Mouse (Mus musculus): Measurements from ENCODE around the gene Wipi1. TPM values are rescaled to one million over a fixed set of nuclear protein-coding genes. Genes with fewer than 3 reads are reported as not detected.

Wipi1 gene
- polyA plus RNA-seq, 1 experiment: 7.0 TPM

DNA sequence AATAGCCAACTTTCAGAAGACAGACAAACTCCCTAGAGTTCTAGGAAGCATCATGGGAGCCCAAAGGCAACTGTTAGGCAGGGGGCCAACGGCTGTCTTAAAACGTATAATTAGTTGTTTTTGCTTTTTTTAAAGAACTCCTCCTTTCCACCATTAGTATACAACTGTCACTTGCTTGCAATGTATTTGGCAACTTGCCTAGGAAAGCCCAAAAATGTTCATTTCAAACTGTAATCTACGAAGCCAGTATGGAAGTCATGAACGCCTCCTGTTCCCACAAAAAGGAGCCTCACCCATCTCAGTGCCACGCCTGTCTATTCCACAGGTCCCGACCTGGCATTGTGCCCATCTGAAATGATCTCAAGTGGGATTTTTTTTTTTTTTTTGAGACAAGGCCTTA, 35.9 kb downstream of the Wipi1 start:
- WGBS: 94% methylated on average over 6 of the region's 6 CpGs
- no peak for DNase-seq
- Histone ChIP-seq H3K27me3 (ENCODE audit: control insufficient read depth, insufficient read depth, low read length) (no peaks in the 10 kb centered on the region), H3K27ac (ENCODE audit: control insufficient read depth, insufficient read depth, low read length) (no peak overlapping the region), H3K4me3 (ENCODE audit: control insufficient read depth, insufficient read depth, low read length) (no peak overlapping the region), H3K4me1 (replicated peaks; ENCODE audit: control insufficient read depth, insufficient read depth, low read length) (no peaks in the 10 kb centered on the region), H3K36me3 (ENCODE audit: control insufficient read depth, insufficient read depth, low read length) (no peaks in the 10 kb centered on the region)
- TF ChIP-seq POLR2A (IDR thresholded peaks at IDR 0.05; ENCODE audit: control insufficient read depth, extremely low read depth, insufficient read depth, low read length, poor library complexity) (no peak), CTCF (IDR thresholded peaks at IDR 0.05; ENCODE audit: borderline replicate concordance, control insufficient read depth, extremely low read depth, insufficient read depth, low read length, poor library complexity) (no peak)

DNA sequence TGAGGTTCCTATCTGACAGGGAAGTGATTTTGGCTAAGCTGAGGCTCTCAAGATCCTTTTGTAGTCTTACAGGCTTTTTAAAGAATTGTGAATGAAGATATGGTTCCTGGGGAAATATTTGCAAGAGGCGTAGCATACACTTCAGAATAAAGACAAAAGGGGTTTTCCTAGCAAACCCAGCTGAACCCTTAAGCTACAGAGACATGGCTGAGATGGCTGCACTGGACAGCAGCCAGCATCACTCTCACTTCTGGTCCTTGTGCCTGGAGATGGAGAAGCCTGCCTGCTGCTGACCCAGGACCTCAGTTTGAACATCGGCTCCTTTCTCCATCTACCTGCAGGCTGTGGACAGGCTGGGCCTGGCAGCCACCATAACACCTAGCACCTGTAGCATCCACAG, 37.2 kb downstream of the Wipi1 start:
- Histone ChIP-seq H3K27me3 (ENCODE audit: control insufficient read depth, insufficient read depth, low read length) (no peaks in the 10 kb centered on the region), H3K4me3 (ENCODE audit: control insufficient read depth, insufficient read depth, low read length) (no peak overlapping the region), H3K27ac (ENCODE audit: control insufficient read depth, insufficient read depth, low read length) (no peak overlapping the region), H3K4me1 (replicated peaks; ENCODE audit: control insufficient read depth, insufficient read depth, low read length) (no peaks in the 10 kb centered on the region), H3K36me3 (ENCODE audit: control insufficient read depth, insufficient read depth, low read length) (no peaks in the 10 kb centered on the region)
- DNase-seq: no peak
- 94% methylated on average over 2 of the region's 2 CpGs for WGBS
- no peak for TF ChIP-seq CTCF (IDR thresholded peaks at IDR 0.05; ENCODE audit: borderline replicate concordance, control insufficient read depth, extremely low read depth, insufficient read depth, low read length, poor library complexity)
- no peak for TF ChIP-seq POLR2A (IDR thresholded peaks at IDR 0.05; ENCODE audit: control insufficient read depth, extremely low read depth, insufficient read depth, low read length, poor library complexity)

- no peaks in the 10 kb centered on the region for H3K36me3 ChIP-seq (ENCODE audit: control insufficient read depth, insufficient read depth, low read length)
- H3K27ac ChIP-seq (ENCODE audit: control insufficient read depth, insufficient read depth, low read length): no peak overlapping the region
- H3K4me1 ChIP-seq (replicated peaks; ENCODE audit: control insufficient read depth, insufficient read depth, low read length): no peaks in the 10 kb centered on the region
- H3K27me3 ChIP-seq (ENCODE audit: control insufficient read depth, insufficient read depth, low read length): no peaks in the 10 kb centered on the region
- no peak overlapping the region for H3K4me3 ChIP-seq (ENCODE audit: control insufficient read depth, insufficient read depth, low read length)
- 95% methylated on average over 11 of the region's 11 CpGs for WGBS
- no peak for DNase-seq
- no peak for TF ChIP-seq POLR2A (IDR thresholded peaks at IDR 0.05; ENCODE audit: control insufficient read depth, extremely low read depth, insufficient read depth, low read length, poor library complexity)
- TF ChIP-seq CTCF (IDR thresholded peaks at IDR 0.05; ENCODE audit: borderline replicate concordance, control insufficient read depth, extremely low read depth, insufficient read depth, low read length, poor library complexity): no peak
These were observed 39.7 kb downstream of the Wipi1 start for GRCm38 (mm10) chr11:109572051-109572450.

GRCm38 (mm10) chr11:109569809-109570208, 42.0 kb downstream of the Wipi1 start:
- no peak overlapping the region for H3K27ac ChIP-seq (ENCODE audit: control insufficient read depth, insufficient read depth, low read length)
- no peaks in the 10 kb centered on the region for H3K27me3 ChIP-seq (ENCODE audit: control insufficient read depth, insufficient read depth, low read length)
- H3K4me1 ChIP-seq (replicated peaks; ENCODE audit: control insufficient read depth, insufficient read depth, low read length): no peaks in the 10 kb centered on the region
- H3K36me3 ChIP-seq (ENCODE audit: control insufficient read depth, insufficient read depth, low read length): no peaks in the 10 kb centered on the region
- no peak for DNase-seq
- WGBS: 33% methylated on average over 7 of the region's 7 CpGs
- H3K4me3 ChIP-seq (ENCODE audit: control insufficient read depth, insufficient read depth, low read length): no peak overlapping the region
- TF ChIP-seq CTCF (IDR thresholded peaks at IDR 0.05; ENCODE audit: borderline replicate concordance, control insufficient read depth, extremely low read depth, insufficient read depth, low read length, poor library complexity) (no peak), POLR2A (IDR thresholded peaks at IDR 0.05; ENCODE audit: control insufficient read depth, extremely low read depth, insufficient read depth, low read length, poor library complexity) (no peak)

DNA sequence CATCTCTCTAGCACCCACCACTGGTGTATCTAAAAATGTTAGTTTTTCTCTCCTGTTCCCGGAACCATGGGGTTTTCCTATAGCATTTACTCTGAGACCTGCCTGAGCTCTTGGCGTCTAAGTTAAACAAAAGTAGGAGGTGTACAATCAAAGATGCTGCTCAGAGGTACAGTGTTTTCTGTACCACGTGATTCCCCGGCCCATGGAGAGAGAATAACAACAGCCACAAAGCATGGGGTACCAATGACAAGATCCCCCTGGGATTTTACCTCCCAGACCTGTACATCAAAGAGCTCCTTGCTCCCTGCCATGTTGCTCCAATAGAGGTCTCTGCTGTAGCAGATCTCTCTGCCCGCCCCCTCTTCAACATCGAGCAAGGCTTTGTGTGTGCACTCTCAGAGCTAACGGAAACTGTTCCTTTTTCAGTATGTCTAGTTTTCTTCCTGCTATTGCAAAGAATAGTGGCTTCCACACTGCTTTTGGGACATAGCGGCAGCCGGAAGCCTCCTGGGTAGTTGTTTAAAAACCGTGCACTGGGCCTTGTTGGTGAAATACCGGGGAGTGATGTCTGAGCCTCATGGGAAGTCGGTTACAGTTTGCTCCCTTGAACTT, 42.7 kb downstream of the Wipi1 start:
- DNase-seq: no peak
- TF ChIP-seq POLR2A (IDR thresholded peaks at IDR 0.05; ENCODE audit: control insufficient read depth, extremely low read depth, insufficient read depth, low read length, poor library complexity): no peak
- no peak for TF ChIP-seq CTCF (IDR thresholded peaks at IDR 0.05; ENCODE audit: borderline replicate concordance, control insufficient read depth, extremely low read depth, insufficient read depth, low read length, poor library complexity)
- Histone ChIP-seq H3K4me1 (replicated peaks; ENCODE audit: control insufficient read depth, insufficient read depth, low read length) (no peaks in the 10 kb centered on the region), H3K4me3 (ENCODE audit: control insufficient read depth, insufficient read depth, low read length) (no peak overlapping the region), H3K27ac (ENCODE audit: control insufficient read depth, insufficient read depth, low read length) (no peak overlapping the region), H3K36me3 (ENCODE audit: control insufficient read depth, insufficient read depth, low read length) (no peaks in the 10 kb centered on the region), H3K27me3 (ENCODE audit: control insufficient read depth, insufficient read depth, low read length) (no peaks in the 10 kb centered on the region)
- WGBS: 85% methylated on average over 12 of the region's 12 CpGs

DNA sequence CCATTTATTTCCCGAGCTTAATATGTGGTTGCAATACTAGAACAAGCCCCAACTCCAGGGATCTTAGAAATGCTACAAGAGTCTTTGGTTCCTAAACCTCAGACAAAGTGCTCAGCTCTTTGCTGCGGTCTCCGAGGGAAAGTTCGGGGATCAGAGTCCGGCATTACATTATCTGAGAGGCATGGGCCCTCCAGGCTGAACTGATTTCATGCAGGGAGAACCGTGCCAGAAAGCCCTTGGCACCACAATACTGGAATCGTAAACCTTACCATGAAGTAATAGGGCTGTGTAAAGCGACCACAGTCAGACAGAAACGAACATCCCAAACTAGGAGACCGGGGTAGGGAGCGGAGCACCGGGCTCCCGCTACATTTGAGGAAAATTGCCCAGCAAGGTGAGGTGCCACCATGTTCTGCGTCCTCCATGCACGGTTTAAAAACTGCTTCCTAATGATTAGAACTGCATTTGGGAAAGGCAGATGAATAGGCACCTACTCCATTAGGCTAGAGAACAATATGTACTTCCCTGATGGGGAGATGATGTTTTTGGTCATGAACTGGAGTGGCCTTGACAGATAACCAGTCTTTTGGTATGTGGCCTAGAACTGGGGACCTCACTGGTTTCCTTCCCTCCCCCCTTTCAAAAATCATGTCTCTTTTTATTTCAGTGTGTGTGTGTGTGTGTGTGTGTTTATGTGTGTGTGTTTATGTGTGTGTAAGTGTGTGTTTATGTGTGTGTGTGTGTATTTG, 47.1 kb downstream of the Wipi1 start:
- Histone ChIP-seq H3K27ac (ENCODE audit: control insufficient read depth, insufficient read depth, low read length) (no peak overlapping the region), H3K4me3 (ENCODE audit: control insufficient read depth, insufficient read depth, low read length) (no peak overlapping the region), H3K36me3 (ENCODE audit: control insufficient read depth, insufficient read depth, low read length) (no peaks in the 10 kb centered on the region), H3K27me3 (ENCODE audit: control insufficient read depth, insufficient read depth, low read length) (no peaks in the 10 kb centered on the region), H3K4me1 (replicated peaks; ENCODE audit: control insufficient read depth, insufficient read depth, low read length) (peaks cover 7% of the 10 kb centered on the region)
- DNase-seq: no peak
- WGBS: 92% methylated on average over 15 of the region's 15 CpGs
- TF ChIP-seq POLR2A (IDR thresholded peaks at IDR 0.05; ENCODE audit: control insufficient read depth, extremely low read depth, insufficient read depth, low read length, poor library complexity) (no peak), CTCF (IDR thresholded peaks at IDR 0.05; ENCODE audit: borderline replicate concordance, control insufficient read depth, extremely low read depth, insufficient read depth, low read length, poor library complexity) (no peak)
